Mouse (Mus musculus) midbrain, embryonic 10.5 days (tissue): ENCODE results near the gene Cabp4. TPM values are rescaled to one million over a fixed set of nuclear protein-coding genes. Genes with fewer than 3 reads are reported as not detected.

Experiments
- DNase-seq: peaks from one replicate; pipeline ENCODE4 v3.0.0-alpha.2; 2017; ENCODE audit warnings: low spot score
- H3K27ac ChIP-seq: fragments of 300-500 bp; sonication (generic); replicated peaks from 2 replicates; pipeline ENCODE4 v1.5.1; 2016; ENCODE audit warnings: mild to moderate bottlenecking
- H3K27me3 ChIP-seq: fragments of 300-500 bp; sonication (generic); 2 replicates; pipeline ENCODE4 v1.6.1; 2016; ENCODE audit warnings: low read depth, mild to moderate bottlenecking; ENCODE audit not compliant: poor library complexity, severe bottlenecking
- H3K36me3 ChIP-seq: fragments of 300-500 bp; sonication (generic); 2 replicates; pipeline ENCODE4 v1.6.1; 2016; ENCODE audit warnings: mild to moderate bottlenecking, moderate library complexity
- H3K4me1 ChIP-seq: fragments of 300-500 bp; sonication (generic); 2 replicates; pipeline ENCODE4 v1.6.1; 2016
- H3K4me3 ChIP-seq: fragments of 300-500 bp; sonication (generic); 2 replicates; pipeline ENCODE4 v1.5.1; 2016; ENCODE audit warnings: mild to moderate bottlenecking, moderate library complexity
- H3K9me3 ChIP-seq: fragments of 300-500 bp; sonication (generic); replicated peaks from 2 replicates; pipeline ENCODE4 v1.6.1; 2016; ENCODE audit warnings: mild to moderate bottlenecking
- WGBS: fragments of 180-500 bp; shearing (Covaris S2); methylation state at CpG from one replicate; pipeline ENCODE4 v1.1.7; 2016; 5-methylcytosine and 5-hydroxymethylcytosine counted together
- polyA plus RNA-seq: library from polyadenylated mRNA; unstranded; fragments of >200 nt; fragmentation: Nextera tagmentation; extraction: Ambion mirVana; gene quantifications from 2 replicates; pipeline ENCODE4 v1.2.1, GENCODE M21; 2016

Cabp4 gene
- polyA plus RNA-seq, 1 experiment from 2014 or later, result not detected

- Histone ChIP-seq H3K4me1 (peaks cover 60% of the 10 kb centered on the region), H3K36me3 (peaks cover 12% of the 10 kb centered on the region), H3K27ac (peak within 1 kb of the TSS; percentile 78), H3K9me3 (no peaks in the 10 kb centered on the region; the same call in 1 of the 2 replicates), H3K27me3 (peaks cover 46% of the 10 kb centered on the region), H3K4me3 (peak within 1 kb of the TSS; percentile 70)
- WGBS, result under 1% methylated on average over 53 of the region's 53 CpGs
- DNase-seq, result peak; percentile 64
Measured at GRCm38 (mm10) chr19:4099837-4100717, 43.8 kb downstream of the Cabp4 start, which contains the start of gene Pitpnm1. Gene Pitpnm1 (plus strand): TSS chr19:4099998.

DNA sequence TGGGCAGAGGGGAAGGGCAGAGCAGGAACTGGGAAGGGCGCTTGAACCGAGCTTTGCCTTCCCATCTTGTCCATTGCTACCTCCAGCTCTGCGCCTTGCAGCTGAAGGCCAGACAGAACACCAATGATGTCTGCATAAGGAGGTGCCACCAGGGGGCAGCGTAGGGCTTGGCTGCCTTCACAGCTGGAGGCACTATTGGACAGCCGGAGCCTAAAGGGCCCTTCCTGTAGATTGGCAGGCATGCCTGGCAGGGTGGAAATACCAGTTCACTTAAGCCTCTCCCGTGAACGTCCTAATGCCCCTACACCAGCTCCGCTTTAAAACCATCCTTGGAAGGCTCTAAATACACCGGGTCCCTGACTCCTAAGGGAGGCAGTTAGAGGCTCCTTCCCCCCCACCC lies 44.8 kb downstream of the Cabp4 start:
- Histone ChIP-seq H3K27me3 (peaks cover 46% of the 10 kb centered on the region), H3K27ac (no peak overlapping the region), H3K9me3 (no peaks in the 10 kb centered on the region; the same call in 1 of the 2 replicates), H3K36me3 (peaks cover 5% of the 10 kb centered on the region; the same call in 1 of the 2 replicates), H3K4me3 (peak overlapping the region; percentile 70), H3K4me1 (peaks cover 60% of the 10 kb centered on the region)
- 11% methylated on average over 9 of the region's 9 CpGs for WGBS
- peak; percentile 87 for DNase-seq

DNA sequence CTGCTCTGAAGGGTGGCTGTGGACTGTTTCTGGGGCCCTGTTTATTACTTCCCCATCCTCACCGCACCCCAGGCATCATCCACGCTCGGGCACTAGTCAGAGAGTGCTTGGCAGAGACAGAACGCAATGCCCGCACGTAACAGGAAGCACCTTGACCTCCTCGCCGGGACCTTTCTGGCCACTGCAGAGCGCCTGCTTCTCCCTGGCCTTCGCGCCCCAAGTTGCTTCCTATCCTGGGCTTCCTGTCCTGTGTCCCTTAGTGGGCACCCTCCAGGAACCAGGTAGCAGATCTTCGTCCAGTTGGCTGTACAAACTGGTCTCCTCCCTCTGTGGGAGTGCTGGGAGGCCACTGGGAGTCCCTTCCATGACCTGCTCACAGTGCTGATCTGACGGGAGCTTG lies 45.4 kb downstream of the Cabp4 start:
- Histone ChIP-seq H3K36me3 (peaks cover 5% of the 10 kb centered on the region; the same call in 1 of the 2 replicates), H3K9me3 (no peaks in the 10 kb centered on the region; the same call in 1 of the 2 replicates), H3K27ac (no peak overlapping the region), H3K4me3 (peak overlapping the region; percentile 70; the same call in 1 of the 2 replicates), H3K4me1 (peaks cover 60% of the 10 kb centered on the region), H3K27me3 (peaks cover 45% of the 10 kb centered on the region)
- no peak for DNase-seq
- WGBS, result 92% methylated on average over 13 of the region's 13 CpGs

- H3K4me3 ChIP-seq, result peak overlapping the region; percentile 70
Measured at GRCm38 (mm10) chr19:4097441-4097825, 46.4 kb downstream of the Cabp4 start.

GRCm38 (mm10) chr19:4096642-4097440 lies 47.0 kb downstream of the Cabp4 start, which contains the start of gene Cdk2ap2:
Gene Cdk2ap2 (plus strand): TSS chr19:4097182.
- under 1% methylated on average over 65 of the region's 65 CpGs for WGBS
- no peaks in the 10 kb centered on the region for H3K36me3 ChIP-seq
- H3K4me3 ChIP-seq, result peak within 1 kb of the TSS; percentile 70
- peak within 1 kb of the TSS; percentile 93 for H3K27ac ChIP-seq
- H3K27me3 ChIP-seq, result peaks cover 29% of the 10 kb centered on the region
- peaks cover 58% of the 10 kb centered on the region for H3K4me1 ChIP-seq
- DNase-seq, result peak; percentile 99
- H3K9me3 ChIP-seq, result no peaks in the 10 kb centered on the region; the same call in 1 of the 2 replicates

More at GRCm38 (mm10) chr19:4097441-4097825, 46.4 kb downstream of the Cabp4 start:
- 2% methylated on average over 21 of the region's 21 CpGs for WGBS
- Histone ChIP-seq H3K27me3 (peaks cover 35% of the 10 kb centered on the region), H3K36me3 (no peaks in the 10 kb centered on the region), H3K4me1 (peaks cover 60% of the 10 kb centered on the region), H3K9me3 (no peaks in the 10 kb centered on the region; the same call in 1 of the 2 replicates), H3K27ac (peak overlapping the region; percentile 93)
- no peak for DNase-seq

DNA sequence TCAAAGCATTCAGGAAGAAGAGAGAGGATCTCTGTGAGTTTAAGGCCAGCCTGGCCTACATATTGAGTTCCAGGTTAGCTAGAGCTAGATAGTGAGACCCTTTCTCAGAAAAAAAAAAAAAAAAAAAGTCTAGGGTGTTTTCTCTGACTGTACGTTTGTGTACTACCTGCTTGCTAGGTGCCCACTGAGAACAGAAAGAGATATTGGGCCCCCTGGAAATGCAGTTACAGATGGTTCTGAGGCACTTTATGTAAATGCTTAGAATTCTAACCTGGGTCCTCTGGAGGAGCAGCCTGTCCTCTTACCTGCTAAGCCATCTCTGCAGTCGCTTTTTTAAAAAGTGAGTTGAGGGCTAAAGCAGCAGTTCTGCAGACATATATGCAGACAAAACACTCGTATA lies 48.0 kb downstream of the Cabp4 start:
- DNase-seq, result no peak
- no peak overlapping the region for H3K27ac ChIP-seq
- no peaks in the 10 kb centered on the region; the same call in 1 of the 2 replicates for H3K9me3 ChIP-seq
- 71% methylated on average over 3 of the region's 3 CpGs for WGBS
- H3K4me1 ChIP-seq, result peaks cover 48% of the 10 kb centered on the region
- H3K27me3 ChIP-seq, result peaks cover 18% of the 10 kb centered on the region
- no peaks in the 10 kb centered on the region for H3K36me3 ChIP-seq
- H3K4me3 ChIP-seq, result peak overlapping the region; percentile 70

DNA sequence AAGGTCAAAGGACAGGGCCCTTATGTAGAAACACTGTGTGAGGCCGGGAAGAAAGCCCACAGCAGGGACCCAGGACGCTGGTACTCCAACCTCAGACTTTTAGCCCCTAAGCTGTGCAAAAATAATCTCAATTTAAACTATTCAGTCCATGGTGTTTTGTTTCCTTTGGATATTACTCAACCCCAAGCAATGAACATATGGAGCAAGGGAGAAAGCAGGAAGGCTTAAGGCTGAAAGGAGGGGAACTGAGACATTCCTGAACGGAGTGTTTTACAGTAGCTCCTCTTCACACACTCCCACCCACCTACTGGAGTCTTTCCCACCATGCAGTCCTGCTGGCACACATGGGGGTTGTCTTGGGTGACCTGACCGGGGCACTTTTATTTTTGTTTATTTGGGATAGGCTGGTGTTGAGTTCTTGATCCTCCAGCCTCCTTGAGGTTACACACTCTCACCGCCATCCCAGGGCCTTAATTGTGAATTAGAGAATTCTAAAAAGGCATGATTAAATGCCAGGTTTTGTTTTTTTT lies 49.0 kb downstream of the Cabp4 start:
- H3K9me3 ChIP-seq, result no peaks in the 10 kb centered on the region
- H3K36me3 ChIP-seq, result no peaks in the 10 kb centered on the region
- no peak overlapping the region for H3K4me3 ChIP-seq
- H3K27ac ChIP-seq, result no peak overlapping the region
- 78% methylated on average over 5 of the region's 5 CpGs for WGBS
- no peak for DNase-seq
- peaks cover 9% of the 10 kb centered on the region for H3K27me3 ChIP-seq
- peaks cover 38% of the 10 kb centered on the region for H3K4me1 ChIP-seq

DNA sequence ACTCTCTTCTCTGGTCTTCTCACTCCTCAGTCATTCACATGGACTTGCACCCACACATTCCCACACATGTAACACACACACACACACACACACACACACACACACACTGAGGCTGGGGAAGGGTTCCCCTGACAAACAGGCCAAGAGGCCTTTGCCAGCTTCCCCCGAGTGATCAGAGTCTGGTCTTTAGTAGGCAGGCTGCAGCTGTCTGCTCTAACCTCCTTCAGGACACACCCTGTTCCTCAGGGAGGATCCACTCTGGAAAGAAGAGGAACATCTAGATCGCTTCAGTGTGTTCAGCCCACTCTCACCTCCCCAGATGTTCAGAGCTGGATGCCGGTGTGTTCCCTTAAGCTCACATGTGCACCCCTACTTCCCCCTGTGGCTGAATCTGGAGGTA lies 49.5 kb downstream of the Cabp4 start:
- Histone ChIP-seq H3K9me3 (no peaks in the 10 kb centered on the region), H3K36me3 (no peaks in the 10 kb centered on the region), H3K27ac (no peak overlapping the region), H3K27me3 (peaks cover 4% of the 10 kb centered on the region), H3K4me1 (peaks cover 33% of the 10 kb centered on the region), H3K4me3 (no peak overlapping the region)
- no peak for DNase-seq
- 83% methylated on average over 3 of the region's 3 CpGs for WGBS

GRCm38 (mm10) chr19:4093772-4094171 lies 50.1 kb downstream of the Cabp4 start:
- Histone ChIP-seq H3K4me1 (peaks cover 27% of the 10 kb centered on the region), H3K4me3 (no peak overlapping the region), H3K27ac (no peak overlapping the region), H3K36me3 (no peaks in the 10 kb centered on the region), H3K9me3 (no peaks in the 10 kb centered on the region), H3K27me3 (no peaks in the 10 kb centered on the region)
- DNase-seq, result no peak
- 80% methylated on average over 7 of the region's 7 CpGs for WGBS

DNA sequence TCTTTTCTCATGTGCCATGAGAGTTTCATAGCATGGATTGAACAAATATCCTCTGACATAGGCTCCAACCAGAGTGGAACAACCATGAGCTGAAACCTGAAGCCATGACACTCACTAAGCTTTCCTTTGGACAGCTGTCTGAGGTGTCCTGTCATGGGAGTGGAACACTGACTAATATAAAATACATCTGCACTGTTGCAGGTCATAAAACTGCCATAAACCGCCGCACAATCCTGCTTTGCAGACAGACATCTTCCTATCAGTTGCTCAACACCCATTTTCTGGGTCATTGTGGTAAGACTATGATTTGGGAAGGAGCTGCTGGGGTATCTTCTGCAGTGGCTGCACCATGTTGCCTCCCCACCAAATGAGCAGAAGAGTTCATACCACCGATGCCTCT lies 51.1 kb downstream of the Cabp4 start:
- no peak for DNase-seq
- no peaks in the 10 kb centered on the region for H3K36me3 ChIP-seq
- no peak overlapping the region for H3K27ac ChIP-seq
- WGBS, result 94% methylated on average over 3 of the region's 3 CpGs
- H3K4me3 ChIP-seq, result no peak overlapping the region
- peaks cover 17% of the 10 kb centered on the region for H3K4me1 ChIP-seq
- no peaks in the 10 kb centered on the region for H3K9me3 ChIP-seq
- no peaks in the 10 kb centered on the region for H3K27me3 ChIP-seq

DNA sequence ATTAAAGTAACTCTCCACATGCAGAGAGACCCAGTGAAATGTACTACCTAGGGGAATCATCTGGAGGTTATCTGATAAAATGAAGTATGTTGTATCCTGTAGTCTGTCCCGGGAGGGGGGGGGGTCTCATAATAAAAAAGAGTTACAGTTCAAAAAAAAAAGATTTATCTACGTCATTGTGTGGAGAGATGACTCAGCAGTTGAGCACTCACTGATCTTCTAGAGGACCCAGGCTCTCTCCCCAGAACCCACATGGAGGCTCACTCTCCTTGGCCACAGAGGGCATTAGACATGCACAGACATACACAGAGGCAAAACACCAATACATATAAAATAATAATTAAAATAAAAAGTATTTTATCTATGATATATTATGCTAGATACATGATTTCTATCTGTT lies 52.5 kb downstream of the Cabp4 start:
- H3K4me1 ChIP-seq, result peaks cover 6% of the 10 kb centered on the region
- no peak overlapping the region for H3K27ac ChIP-seq
- H3K9me3 ChIP-seq, result no peaks in the 10 kb centered on the region
- H3K27me3 ChIP-seq, result no peaks in the 10 kb centered on the region
- H3K4me3 ChIP-seq, result no peak overlapping the region
- WGBS, result 69% methylated on average over 2 of the region's 2 CpGs
- no peaks in the 10 kb centered on the region for H3K36me3 ChIP-seq
- DNase-seq, result no peak

DNA sequence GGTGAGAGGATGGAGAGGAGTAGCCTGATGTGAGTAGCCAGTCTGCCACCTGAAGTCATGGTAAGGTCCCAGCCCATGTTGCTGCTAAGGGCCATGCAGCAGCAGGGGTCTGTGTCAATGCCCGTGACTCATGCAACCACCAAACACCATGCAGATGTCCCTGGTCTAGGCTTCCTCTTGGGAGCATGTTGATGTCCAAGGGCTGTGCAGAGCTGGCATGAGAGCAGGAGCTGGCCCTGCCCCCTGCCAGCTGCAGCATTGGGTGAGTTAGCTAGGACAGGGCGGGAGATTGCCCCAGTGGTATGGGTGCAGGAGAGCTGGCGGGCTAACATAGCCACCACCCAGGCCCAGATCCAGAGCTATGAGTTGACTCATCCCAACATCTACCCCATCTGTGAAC lies 53.4 kb downstream of the Cabp4 start:
- Histone ChIP-seq H3K9me3 (no peaks in the 10 kb centered on the region), H3K36me3 (no peaks in the 10 kb centered on the region), H3K4me3 (no peak overlapping the region), H3K27ac (no peak overlapping the region), H3K4me1 (no peaks in the 10 kb centered on the region), H3K27me3 (no peaks in the 10 kb centered on the region)
- no peak for DNase-seq
- WGBS, result 87% methylated on average over 3 of the region's 3 CpGs
